Mouse (Mus musculus): ENCODE results near the gene Oxa1l.

GRCm38 (mm10) chr14:54387546-54387945 is 26.9 kb downstream of the Oxa1l start:
- TF ChIP-seq POLR2A (IDR thresholded peaks at IDR 0.05; ENCODE audit: control insufficient read depth, low read depth, low read length): no peak
- no peak for TF ChIP-seq CTCF (IDR thresholded peaks at IDR 0.05; ENCODE audit: control insufficient read depth, insufficient read depth, insufficient replicate concordance, low read depth, low read length)

All from testis, adult 2 months (tissue).